Mouse (Mus musculus): ENCODE measurements around the gene Tulp2. TPM values are rescaled to one million over a fixed set of nuclear protein-coding genes. Genes with fewer than 3 reads are reported as not detected.
A peak's percentile ranks its signal among the peaks of the same experiment; 100 is the strongest.

The Tulp2 gene
- total and polyA plus RNA-seq, 3 experiments, result 1.1 to 1.2 TPM; not detected in 1

GRCm38 (mm10) chr7:45525809-45526473, 44.3 kb downstream of the Tulp2 start, which contains the start of the genes Ppp1r15a and Plekha4 (continued):
- 0 out of 2 replicates have a peak, but pooled peaks have one; percentile 86 for TF ChIP-seq BHLHE40 (IDR thresholded peaks at IDR 0.05; ENCODE audit: borderline replicate concordance, low read depth, low read length)
- TF ChIP-seq ETS1 (IDR thresholded peaks at IDR 0.05; ENCODE audit: low read depth, low read length), result peak; percentile 93
- no peak for TF ChIP-seq ZC3H11A (IDR thresholded peaks at IDR 0.05; ENCODE audit: low read depth, low read length)

GRCm38 (mm10) chr7:45526474-45527120, 44.9 kb downstream of the Tulp2 start:
- Histone ChIP-seq H3K79me2 (ENCODE audit: control insufficient read depth, insufficient read depth, low read length, poor library complexity) (peaks cover 27% of the 10 kb centered on the region), H3K4me1 (ENCODE audit: control insufficient read depth in 1 of 2, insufficient read depth in 2 of 2, low read length in 2 of 2) (peaks cover 0 to 23% of the 10 kb centered on the region in 2 experiments; a peak in 3 of 4 replicates)
- DNase-seq (ENCODE audit: low read depth, low spot score), result peak; percentile 66
- TF ChIP-seq SIN3A (IDR thresholded peaks at IDR 0.05; ENCODE audit: low read length) (peak; percentile 10; the same call in 1 of the 2 replicates), SMC3 (IDR thresholded peaks at IDR 0.05; ENCODE audit: low read depth, low read length) (peak; percentile 46), JUND (IDR thresholded peaks at IDR 0.05; ENCODE audit: low read depth, low read length) (no peak), MAFK (IDR thresholded peaks at IDR 0.05; ENCODE audit: borderline replicate concordance, low read depth, low read length) (no peak), TBP (IDR thresholded peaks at IDR 0.05; ENCODE audit: low read depth, low read length) (no peak), ZKSCAN1 (IDR thresholded peaks at IDR 0.05; ENCODE audit: low read depth, low read length) (no peak), POLR2A (IDR thresholded peaks at IDR 0.05; ENCODE audit: control insufficient read depth in 1 of 2, insufficient read depth in 1 of 2, low read depth in 1 of 2, low read length in 2 of 2, poor library complexity in 1 of 2) (no peak; a peak in 1 of 4 replicates), POLR2AphosphoS5 (IDR thresholded peaks at IDR 0.05; ENCODE audit: borderline replicate concordance, low read depth, low read length) (no peak), USF1 (IDR thresholded peaks at IDR 0.05; ENCODE audit: low read depth, low read length) (no peak), UBTF (IDR thresholded peaks at IDR 0.05; ENCODE audit: borderline replicate concordance, insufficient read depth, low read depth, low read length) (no peak), MAX (IDR thresholded peaks at IDR 0.05; ENCODE audit: low read length) (no peak), GATA1 (IDR thresholded peaks at IDR 0.05; ENCODE audit: low read depth, low read length) (no peak), MXI1 (IDR thresholded peaks at IDR 0.05; ENCODE audit: low read depth, low read length) (no peak; the same call in 1 of the 2 replicates), ZNF384 (IDR thresholded peaks at IDR 0.05; ENCODE audit: low read depth, low read length) (peak; percentile 88), TCF12 (IDR thresholded peaks at IDR 0.05; ENCODE audit: low read depth, low read length) (no peak; the same call in 1 of the 2 replicates), POLR2AphosphoS2 (IDR thresholded peaks at IDR 0.05; ENCODE audit: low read length) (peak; percentile 56; the same call in 1 of the 2 replicates), E2F4 (IDR thresholded peaks at IDR 0.05; ENCODE audit: borderline replicate concordance, low read depth, low read length) (no peak), MYC (IDR thresholded peaks at IDR 0.05; ENCODE audit: low read depth, low read length) (no peak), HCFC1 (IDR thresholded peaks at IDR 0.05; ENCODE audit: low read depth, low read length) (no peak; the same call in 1 of the 2 replicates), BHLHE40 (IDR thresholded peaks at IDR 0.05; ENCODE audit: borderline replicate concordance, low read depth, low read length) (peak; percentile 25), NELFE (IDR thresholded peaks at IDR 0.05; ENCODE audit: low read depth, low read length) (peak; percentile 54), TAL1 (IDR thresholded peaks at IDR 0.05; ENCODE audit: low read length) (0 out of 2 replicates have a peak, but pooled peaks have one; percentile 0), ELF1 (IDR thresholded peaks at IDR 0.05; ENCODE audit: low read depth, low read length) (no peak), RAD21 (IDR thresholded peaks at IDR 0.05; ENCODE audit: low read depth, low read length) (peak; percentile 30), MEF2A (IDR thresholded peaks at IDR 0.05; ENCODE audit: extremely low read depth, insufficient replicate concordance, low read depth, low read length, poor library complexity, severe bottlenecking) (no peak), CTCF (IDR thresholded peaks at IDR 0.05 in 2 of 3, conservative IDR thresholded peaks at IDR 0.05 in 1 of 3; ENCODE audit: control insufficient read depth in 1 of 3, insufficient read depth in 1 of 3, low read depth in 2 of 3, low read length in 3 of 3, poor library complexity in 1 of 3, severe bottlenecking in 1 of 3) (peak in 1 of 3 experiments; percentile 49; a peak in 2 of 6 replicates), MYB (IDR thresholded peaks at IDR 0.05; ENCODE audit: low read depth, low read length) (no peak), EP300 (IDR thresholded peaks at IDR 0.05; ENCODE audit: low read depth in 1 of 2, low read length in 2 of 2) (peak in 1 of 2 experiments; percentile 44; a peak in 1 of 4 replicates), MAZ (IDR thresholded peaks at IDR 0.05; ENCODE audit: low read depth, low read length) (peak; percentile 7; the same call in 1 of the 2 replicates), NRF1 (IDR thresholded peaks at IDR 0.05; ENCODE audit: insufficient read depth, low read depth, low read length, poor library complexity, severe bottlenecking) (no peak)

More at GRCm38 (mm10) chr7:45526474-45527120, 44.9 kb downstream of the Tulp2 start:
- peak overlapping the region; percentile 59 to 95 for H3K4me3 ChIP-seq (ENCODE audit: control insufficient read depth in 1 of 2, insufficient read depth in 1 of 2, low read depth in 2 of 2, low read length in 2 of 2)
- peak overlapping the region; percentile 95 for H3K27ac ChIP-seq (ENCODE audit: control insufficient read depth, low read depth, low read length)
- no peaks in the 10 kb centered on the region for H3K9me3 ChIP-seq (replicated peaks; ENCODE audit: insufficient read depth, low read length)
- peak overlapping the region; percentile 63 for H3K9ac ChIP-seq (ENCODE audit: control insufficient read depth, low read depth, low read length, poor library complexity, severe bottlenecking)
- peaks cover 0 to 3% of the 10 kb centered on the region in 2 experiments; a peak in 1 of 4 replicates for H3K27me3 ChIP-seq (ENCODE audit: control insufficient read depth in 1 of 2, insufficient read depth in 2 of 2, low read length in 2 of 2)
- H3K36me3 ChIP-seq (ENCODE audit: control insufficient read depth in 1 of 2, insufficient read depth in 2 of 2, low read length in 2 of 2), result peaks cover 0 to 31% of the 10 kb centered on the region in 2 experiments; a peak in 2 of 4 replicates

Measured in MEL (cell line).